Mouse (Mus musculus) CH12.LX (cell line): ENCODE measurements at regions not wholly inside any gene's neighbourhood (a gene's known extent, or its start where the extent isn't known, plus 50 kb on each side); places are given as distances from the start of the nearest gene placed in this dataset.

Source experiments
- DNase-seq: peaks from one replicate; pipeline ENCODE4 v3.0.0-alpha.2; 2013; ENCODE audit errors: extremely low read depth
- H3K27ac ChIP-seq: 2 replicates; pipeline ENCODE4 v1.5.1; 2012; ENCODE audit warnings: low read depth, mild to moderate bottlenecking, control low read depth, moderate library complexity; ENCODE audit not compliant: insufficient read depth
- H3K27me3 ChIP-seq: replicated peaks from 2 replicates; pipeline ENCODE3; 2012; ENCODE audit warnings: inconsistent platforms
- H3K36me3 ChIP-seq, 2 experiments: replicated peaks in 1 of 2; 2 replicates each; pipeline versions ENCODE3 to v1.6.1; 2012; ENCODE audit warnings: inconsistent platforms in 1 of 2, low read length in 1 of 2, mild to moderate bottlenecking in 1 of 2, mixed read lengths in 1 of 2, moderate library complexity in 1 of 2; ENCODE audit not compliant: control insufficient read depth in 1 of 2, insufficient read depth in 1 of 2
- H3K4me1 ChIP-seq, 2 experiments: 2 replicates each; pipeline ENCODE4 v1.6.1; 2012; ENCODE audit warnings: inconsistent platforms in 1 of 2, moderate library complexity in 1 of 2; ENCODE audit not compliant: insufficient read depth in 2 of 2, control insufficient read depth in 1 of 2
- H3K4me2 ChIP-seq: 2 replicates; pipeline ENCODE4 v1.6.1; 2012; ENCODE audit warnings: low read depth, mild to moderate bottlenecking, control low read depth; ENCODE audit not compliant: poor library complexity, insufficient read depth, severe bottlenecking
- H3K4me3 ChIP-seq, 3 experiments: fragments of 150-350 bp in 1 of 3; sonication (generic) in 1 of 3; replicated peaks in 1 of 3; 2 replicates each; pipeline versions ENCODE3 to v1.5.1; 2011 to 2012; ENCODE audit warnings: low read depth in 2 of 3, low read length in 2 of 3, mild to moderate bottlenecking in 2 of 3, moderate library complexity in 2 of 3, control low read depth in 1 of 3, improper control_type of control experiment in 1 of 3, inconsistent platforms in 1 of 3, mixed read lengths in 1 of 3; ENCODE audit not compliant: poor library complexity in 1 of 3
- H3K79me2 ChIP-seq: replicated peaks from 2 replicates; pipeline ENCODE4 v1.6.1; 2012; ENCODE audit warnings: mild to moderate bottlenecking, moderate library complexity; ENCODE audit not compliant: control insufficient read depth, poor library complexity, insufficient read depth, severe bottlenecking; ENCODE audit errors: extremely low read depth
- H3K9ac ChIP-seq: 2 replicates; pipeline ENCODE4 v1.6.1; 2012; ENCODE audit warnings: low read depth, mild to moderate bottlenecking, control low read depth, moderate library complexity; ENCODE audit not compliant: insufficient read depth
- H3K9me3 ChIP-seq: replicated peaks from 2 replicates; pipeline ENCODE3; 2012; ENCODE audit warnings: low read length, inconsistent platforms, mixed read lengths
- CHD1 ChIP-seq: IDR thresholded peaks from 2 replicates; pipeline ENCODE4 v1.6.1; 2012; ENCODE audit warnings: low read depth, low read length, improper control_type of control experiment, inconsistent platforms
- CHD2 ChIP-seq: IDR thresholded peaks from 2 replicates; pipeline ENCODE4 v1.6.1; 2011; ENCODE audit warnings: low read length, improper control_type of control experiment
- E2F4 ChIP-seq: IDR thresholded peaks from 2 replicates; pipeline ENCODE4 v1.6.1; 2011; ENCODE audit warnings: low read depth, low read length, improper control_type of control experiment; ENCODE audit not compliant: insufficient replicate concordance
- ELF1 ChIP-seq: IDR thresholded peaks from 2 replicates; pipeline ENCODE4 v1.6.1; 2014; ENCODE audit warnings: low read depth, mild to moderate bottlenecking, inconsistent platforms, low read length, improper control_type of control experiment
- ETS1 ChIP-seq: conservative IDR thresholded peaks from 2 replicates; pipeline ENCODE4 v1.6.1; 2012; ENCODE audit warnings: low read depth, mild to moderate bottlenecking, inconsistent platforms, low read length, improper control_type of control experiment, moderate library complexity
- GABPA ChIP-seq: IDR thresholded peaks from 2 replicates; pipeline ENCODE4 v1.6.1; 2012; ENCODE audit warnings: low read depth, low read length, improper control_type of control experiment, inconsistent platforms; ENCODE audit not compliant: insufficient replicate concordance
- IRF4 ChIP-seq: IDR thresholded peaks from 2 replicates; pipeline ENCODE4 v1.6.1; 2014; ENCODE audit warnings: low read depth, mild to moderate bottlenecking, inconsistent platforms, low read length, improper control_type of control experiment
- JUND ChIP-seq: conservative IDR thresholded peaks from 2 replicates; pipeline ENCODE4 v1.6.1; 2011; ENCODE audit warnings: low read depth, low read length, improper control_type of control experiment
- MAFK ChIP-seq: IDR thresholded peaks from 2 replicates; pipeline ENCODE4 v1.6.1; 2011; ENCODE audit warnings: low read length, improper control_type of control experiment; ENCODE audit not compliant: insufficient replicate concordance
- MAX ChIP-seq: IDR thresholded peaks from 2 replicates; pipeline ENCODE4 v1.6.1; 2011; ENCODE audit warnings: low read length, improper control_type of control experiment
- MEF2A ChIP-seq: IDR thresholded peaks from 2 replicates; pipeline ENCODE4 v1.6.1; 2014; ENCODE audit warnings: low read depth, mild to moderate bottlenecking, inconsistent platforms, low read length, improper control_type of control experiment, borderline replicate concordance
- MYC ChIP-seq: IDR thresholded peaks from 2 replicates; pipeline ENCODE4 v1.6.1; 2011; ENCODE audit warnings: low read depth, mild to moderate bottlenecking, improper control_type of control experiment, low read length
- NELFE ChIP-seq: IDR thresholded peaks from 2 replicates; pipeline ENCODE4 v1.6.1; 2011; ENCODE audit warnings: low read depth, low read length, improper control_type of control experiment
- PAX5 ChIP-seq: IDR thresholded peaks from 2 replicates; pipeline ENCODE4 v1.6.1; 2012; ENCODE audit warnings: low read length, inconsistent platforms, mixed read lengths
- POLR2AphosphoS2 ChIP-seq: IDR thresholded peaks from 2 replicates; pipeline ENCODE4 v1.6.1; 2011; ENCODE audit warnings: low read depth, low read length, improper control_type of control experiment
- SIN3A ChIP-seq: IDR thresholded peaks from 2 replicates; pipeline ENCODE4 v1.6.1; 2012; ENCODE audit warnings: low read length, improper control_type of control experiment, inconsistent platforms
- SMC3 ChIP-seq: IDR thresholded peaks from 2 replicates; pipeline ENCODE4 v1.6.1; 2011; ENCODE audit warnings: low read depth, low read length, improper control_type of control experiment
- TBP ChIP-seq: conservative IDR thresholded peaks from 2 replicates; pipeline ENCODE4 v1.6.1; 2011; ENCODE audit warnings: low read depth, low read length, improper control_type of control experiment
- TCF12 ChIP-seq: IDR thresholded peaks from 2 replicates; pipeline ENCODE4 v1.6.1; 2014; ENCODE audit warnings: low read depth, mild to moderate bottlenecking, inconsistent platforms, low read length, improper control_type of control experiment
- UBTF ChIP-seq: IDR thresholded peaks from 2 replicates; pipeline ENCODE4 v1.6.1; 2012; ENCODE audit warnings: low read depth, mild to moderate bottlenecking, inconsistent platforms, low read length, improper control_type of control experiment, moderate library complexity
- USF1 ChIP-seq: IDR thresholded peaks from 2 replicates; pipeline ENCODE4 v1.6.1; 2014; ENCODE audit warnings: low read depth, mild to moderate bottlenecking, inconsistent platforms, low read length, improper control_type of control experiment
- USF2 ChIP-seq: conservative IDR thresholded peaks from 2 replicates; pipeline ENCODE4 v1.6.1; 2011; ENCODE audit warnings: low read depth, low read length, improper control_type of control experiment
- ZC3H11A ChIP-seq: IDR thresholded peaks from 2 replicates; pipeline ENCODE4 v1.6.1; 2012; ENCODE audit warnings: low read depth, mild to moderate bottlenecking, inconsistent platforms, low read length, improper control_type of control experiment
- ZMIZ1 ChIP-seq: IDR thresholded peaks from 2 replicates; pipeline ENCODE4 v1.6.1; 2012; ENCODE audit warnings: low read depth, mild to moderate bottlenecking, inconsistent platforms, low read length, improper control_type of control experiment
- ZNF384 ChIP-seq: IDR thresholded peaks from 2 replicates; pipeline ENCODE4 v1.6.1; 2012; ENCODE audit warnings: low read depth, low read length, improper control_type of control experiment, inconsistent platforms
- dilution Hi-C: fragments of 300-500 bp; cut with MboI; formaldehyde crosslinking; loops from 2 replicates; pipeline ENCODE4 v1.14.3; 2020; ENCODE audit warnings: low sequenced_read_pairs; ENCODE audit not compliant: extremely low pct_unique_long_range_greater_than_20kb, extremely low pct_ligation_motif_present
- in situ Hi-C: fragments of 300-500 bp; cut with MboI; formaldehyde crosslinking; loops from 3 replicates; pipeline ENCODE4 v1.14.3; 2019; ENCODE audit warnings: low sequenced_read_pairs, low pct_ligation_motif_present, low pct_unique_long_range_greater_than_20kb, mixed read lengths

DNA sequence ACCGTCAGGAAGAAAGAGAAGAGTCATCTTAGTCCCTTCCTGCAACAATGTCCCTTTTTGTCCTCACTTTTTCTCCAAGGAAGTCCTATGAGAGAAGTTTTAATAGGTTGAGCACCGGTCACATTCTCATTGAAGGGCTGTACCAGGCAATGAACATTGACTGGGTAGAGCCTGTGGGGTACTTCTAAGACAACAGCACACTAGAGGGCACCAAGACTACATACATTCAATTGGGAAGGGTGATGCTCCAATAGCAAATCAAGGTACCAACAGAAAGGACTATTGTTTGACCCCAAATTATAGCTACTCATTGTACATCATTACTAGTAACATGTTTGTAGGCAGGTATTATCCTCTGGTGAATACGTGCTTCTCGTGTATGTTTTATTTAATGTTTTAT is 84.3 kb downstream of the Gm12689 start:
- TF ChIP-seq CHD1 (no peak), SIN3A (no peak), POLR2AphosphoS2 (no peak), ZNF384 (no peak), MAX (no peak), JUND (no peak), MEF2A (no peak), E2F4 (no peak), ELF1 (no peak), MYC (no peak), SMC3 (no peak), USF2 (no peak), GABPA (no peak), UBTF (no peak), TBP (no peak), IRF4 (no peak), ZC3H11A (no peak), MAFK (no peak), TCF12 (no peak)
- H3K27me3 ChIP-seq, result no peaks in the 10 kb centered on the region
- no peak overlapping the region for H3K9ac ChIP-seq
- no peak overlapping the region for H3K4me3 ChIP-seq
- H3K79me2 ChIP-seq, result no peaks in the 10 kb centered on the region
- no peak for DNase-seq
- dilution Hi-C loops (no loop called here), in situ Hi-C loops (no loop called here)
- no peaks in the 10 kb centered on the region for H3K36me3 ChIP-seq
- H3K4me2 ChIP-seq, result no peak overlapping the region
- H3K27ac ChIP-seq, result no peak overlapping the region
- peaks cover 85% of the 10 kb centered on the region for H3K9me3 ChIP-seq
- H3K4me1 ChIP-seq, result no peaks in the 10 kb centered on the region

DNA sequence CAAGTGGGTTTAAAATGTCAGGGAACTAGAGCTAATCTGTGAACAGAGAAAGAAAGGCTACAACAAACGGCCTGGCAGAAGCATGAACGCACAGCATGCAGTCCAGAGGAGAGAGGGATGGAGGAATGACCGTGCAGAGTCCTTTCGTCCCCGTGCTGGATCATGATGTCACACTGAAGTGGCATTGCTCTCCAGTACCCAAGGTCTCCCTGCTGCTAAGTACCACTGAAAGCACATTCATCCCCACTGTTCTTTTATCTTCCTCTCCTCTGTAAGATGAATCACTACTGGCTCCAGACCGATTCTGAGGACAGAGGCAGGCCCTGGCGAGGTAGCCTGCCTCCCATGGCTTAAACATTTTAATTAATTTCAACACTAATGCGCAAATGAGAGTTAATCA is 89.7 kb downstream of the Gm12689 start:
- TF ChIP-seq ZMIZ1 (no peak), PAX5 (no peak), ZNF384 (no peak), ETS1 (no peak), UBTF (no peak), MEF2A (no peak), TBP (no peak), USF1 (no peak), CHD2 (no peak), E2F4 (no peak), NELFE (no peak), SMC3 (no peak), ZC3H11A (no peak)
- TF ChIP-seq, all 38 proteins: peak for 0
- H3K27ac ChIP-seq, result no peak overlapping the region
- DNase-seq, result no peak
- dilution Hi-C loops (no loop called here), in situ Hi-C loops (no loop called here)
- peaks cover 70% of the 10 kb centered on the region for H3K9me3 ChIP-seq
- no peak overlapping the region for H3K9ac ChIP-seq
- H3K36me3 ChIP-seq, result no peaks in the 10 kb centered on the region
- H3K27me3 ChIP-seq, result no peaks in the 10 kb centered on the region
- no peak overlapping the region for H3K4me2 ChIP-seq
- H3K4me1 ChIP-seq, result no peaks in the 10 kb centered on the region
- H3K79me2 ChIP-seq, result no peaks in the 10 kb centered on the region
- no peak overlapping the region for H3K4me3 ChIP-seq
